Mouse (Mus musculus) subcutaneous adipose tissue, adult 2 months (tissue): ENCODE data around the gene Gdap2. TPM values are rescaled to one million over a fixed set of nuclear protein-coding genes. Genes with fewer than 3 reads are reported as not detected.

ENCODE experiments used
- polyA plus RNA-seq: library from polyadenylated mRNA; depleted of rRNA; stranded (reverse); fragments of >200 nt; gene quantifications from 2 replicates; pipeline ENCODE4 v1.2.3, GENCODE M21; 2012; ENCODE audit warnings: low replicate concordance; rRNA removed

Gdap2 gene
- polyA plus RNA-seq = 17.4 and 18.0 TPM in 2 replicates

GRCm38 (mm10) chr3:100162315-100163105, at the start of gene Gdap2, which contains the start of gene Wdr3:
TSS of gene Gdap2 (plus strand) at chr3:100162381.
TSS of gene Wdr3 (minus strand) at chr3:100162407.

Other genes with a start within 250 kb of the Gdap2 start
- gene Wdr3, start within 50 bp of the Gdap2 start, polyA plus RNA-seq = 13.1 and 32.2 TPM in 2 replicates